Mouse (Mus musculus) lung, embryonic 15.5 days (tissue): ENCODE data around the gene Sh3bgrl. TPM values are rescaled to one million over a fixed set of nuclear protein-coding genes. Genes with fewer than 3 reads are reported as not detected.

Experiments used
- ATAC-seq: fragments of 200-750 bp; cut with Nextera tagmentation; 2 replicates; pipeline ENCODE4 v1.8.0; 2017; ENCODE audit warnings: moderate number of reproducible peaks, borderline replicate concordance; ENCODE audit not compliant: low FRiP score, low TSS enrichment; ENCODE audit errors: extremely low read depth
- H3K27ac ChIP-seq: fragments of 300-500 bp; sonication (generic); 2 replicates; pipeline ENCODE4 v1.5.1; 2015; ENCODE audit warnings: moderate library complexity, mild to moderate bottlenecking, inconsistent platforms
- H3K27me3 ChIP-seq: fragments of 300-500 bp; sonication (generic); 2 replicates; pipeline ENCODE4 v1.6.1; 2015; ENCODE audit warnings: inconsistent platforms
- H3K36me3 ChIP-seq: fragments of 300-500 bp; sonication (generic); 2 replicates; pipeline ENCODE4 v1.6.1; 2015; ENCODE audit warnings: inconsistent platforms
- H3K4me1 ChIP-seq: fragments of 300-500 bp; sonication (generic); 2 replicates; pipeline ENCODE4 v1.6.1; 2015; ENCODE audit warnings: inconsistent platforms
- H3K4me2 ChIP-seq: fragments of 300-500 bp; sonication (generic); 2 replicates; pipeline ENCODE4 v1.6.1; 2015; ENCODE audit warnings: inconsistent platforms, mild to moderate bottlenecking, moderate library complexity
- H3K4me3 ChIP-seq: fragments of 300-500 bp; sonication (generic); 2 replicates; pipeline ENCODE4 v1.5.1; 2015; ENCODE audit warnings: mild to moderate bottlenecking, inconsistent platforms
- H3K9ac ChIP-seq: fragments of 300-500 bp; sonication (generic); 2 replicates; pipeline ENCODE4 v1.6.1; 2015; ENCODE audit warnings: inconsistent platforms
- H3K9me3 ChIP-seq: fragments of 300-500 bp; sonication (generic); 2 replicates; pipeline ENCODE4 v1.6.1; 2016; ENCODE audit warnings: inconsistent platforms
- WGBS: fragments of 180-500 bp; shearing (Covaris S2); methylation state at CpG from one replicate; pipeline ENCODE4 v1.1.7; 2015; 5-methylcytosine and 5-hydroxymethylcytosine counted together
- polyA plus RNA-seq: library from polyadenylated mRNA; unstranded; fragments of >200 nt; fragmentation: Nextera tagmentation; extraction: Ambion mirVana; gene quantifications from 2 replicates; pipeline ENCODE4 v1.2.1, GENCODE M21; 2015

Gene Sh3bgrl
- polyA plus RNA-seq, 1 experiment from 2014 or later = 239 TPM

DNA sequence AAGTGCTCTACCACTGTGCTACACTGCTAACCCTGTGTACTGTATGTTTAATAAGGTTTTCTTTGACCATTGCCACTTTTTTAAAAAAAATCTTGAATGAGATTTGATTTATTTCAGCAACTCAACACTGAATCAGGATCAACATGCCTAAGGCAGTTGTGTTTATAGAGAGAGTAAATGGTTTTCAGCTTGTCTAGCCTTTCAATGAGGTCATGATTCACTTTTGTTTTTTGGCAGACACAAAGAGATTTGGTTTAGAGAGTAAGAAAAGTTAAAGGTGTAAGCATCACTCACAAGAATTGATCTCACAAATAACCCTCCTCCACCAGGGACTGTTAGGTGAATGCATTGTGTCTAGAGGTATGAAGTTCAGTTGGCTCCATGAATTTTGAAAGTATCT, 41.1 kb downstream of the Sh3bgrl start:
- H3K9me3 ChIP-seq = no peaks in the 10 kb centered on the region
- no peak overlapping the region for H3K9ac ChIP-seq

DNA sequence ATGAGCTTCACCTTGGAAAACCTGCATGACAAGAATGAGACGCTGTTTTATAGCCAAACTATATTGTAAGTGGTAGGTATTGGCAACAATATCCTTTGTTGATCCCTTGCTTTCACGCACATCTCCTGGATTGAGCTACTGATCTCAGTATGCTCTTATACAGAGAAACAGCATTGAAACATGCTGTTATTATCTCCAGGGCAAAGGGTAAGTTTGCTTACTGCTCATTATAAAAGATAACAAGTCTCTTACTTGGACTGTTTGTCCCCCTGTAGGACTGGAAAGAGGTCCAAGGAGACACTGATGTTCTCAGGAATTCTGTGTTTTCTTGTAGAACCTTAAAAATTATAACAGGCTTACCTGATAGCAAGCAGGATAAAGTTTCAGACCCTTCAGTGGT, 41.7 kb downstream of the Sh3bgrl start:
- H3K4me3 ChIP-seq = no peak overlapping the region
- no peak overlapping the region for H3K4me2 ChIP-seq
- 57% methylated on average over 2 of the region's 2 CpGs for WGBS
- H3K4me1 ChIP-seq = peaks cover 8% of the 10 kb centered on the region
- no peak overlapping the region for H3K9ac ChIP-seq
- ATAC-seq = no peak
- H3K36me3 ChIP-seq = no peaks in the 10 kb centered on the region
- no peaks in the 10 kb centered on the region for H3K9me3 ChIP-seq
- no peaks in the 10 kb centered on the region for H3K27me3 ChIP-seq
- H3K27ac ChIP-seq = 0 out of 2 replicates have a peak overlapping the region, but pooled peaks have one; percentile 4

More for the DNA sequence above, 41.1 kb downstream of the Sh3bgrl start:
- no peaks in the 10 kb centered on the region for H3K36me3 ChIP-seq
- no peak overlapping the region for H3K4me2 ChIP-seq
- peaks cover 8% of the 10 kb centered on the region; the same call in 1 of the 2 replicates for H3K4me1 ChIP-seq
- H3K27ac ChIP-seq = 0 out of 2 replicates have a peak overlapping the region, but pooled peaks have one; percentile 4
- ATAC-seq = no peak
- H3K4me3 ChIP-seq = no peak overlapping the region
- H3K27me3 ChIP-seq = no peaks in the 10 kb centered on the region

DNA sequence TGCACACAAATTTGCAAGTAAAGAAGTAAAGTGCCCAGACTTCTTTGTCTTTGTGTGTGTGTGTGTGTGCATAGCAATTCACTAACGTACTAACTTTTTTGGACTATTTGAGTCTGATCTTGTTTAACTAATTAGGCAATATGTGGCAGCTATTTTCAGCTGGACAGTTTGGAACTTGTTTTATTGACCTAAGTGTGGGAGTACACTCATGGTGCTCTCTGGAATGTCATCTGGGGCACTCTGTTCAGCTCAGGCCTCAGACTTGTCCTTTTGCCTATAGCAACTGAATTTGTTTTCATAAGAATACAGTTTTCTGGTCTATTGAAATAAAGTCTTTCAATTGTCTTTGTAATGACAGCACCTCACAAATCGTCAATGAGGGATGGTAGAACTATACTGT, 42.1 kb downstream of the Sh3bgrl start:
- no peaks in the 10 kb centered on the region for H3K9me3 ChIP-seq
- H3K36me3 ChIP-seq = no peaks in the 10 kb centered on the region
- H3K4me3 ChIP-seq = no peak overlapping the region
- H3K4me1 ChIP-seq = peaks cover 8% of the 10 kb centered on the region
- no peak overlapping the region for H3K9ac ChIP-seq
- H3K27ac ChIP-seq = 0 out of 2 replicates have a peak overlapping the region, but pooled peaks have one; percentile 4
- no peaks in the 10 kb centered on the region for H3K27me3 ChIP-seq
- no peak overlapping the region for H3K4me2 ChIP-seq
- 36% methylated on average over 2 of the region's 2 CpGs for WGBS
- no peak for ATAC-seq

DNA sequence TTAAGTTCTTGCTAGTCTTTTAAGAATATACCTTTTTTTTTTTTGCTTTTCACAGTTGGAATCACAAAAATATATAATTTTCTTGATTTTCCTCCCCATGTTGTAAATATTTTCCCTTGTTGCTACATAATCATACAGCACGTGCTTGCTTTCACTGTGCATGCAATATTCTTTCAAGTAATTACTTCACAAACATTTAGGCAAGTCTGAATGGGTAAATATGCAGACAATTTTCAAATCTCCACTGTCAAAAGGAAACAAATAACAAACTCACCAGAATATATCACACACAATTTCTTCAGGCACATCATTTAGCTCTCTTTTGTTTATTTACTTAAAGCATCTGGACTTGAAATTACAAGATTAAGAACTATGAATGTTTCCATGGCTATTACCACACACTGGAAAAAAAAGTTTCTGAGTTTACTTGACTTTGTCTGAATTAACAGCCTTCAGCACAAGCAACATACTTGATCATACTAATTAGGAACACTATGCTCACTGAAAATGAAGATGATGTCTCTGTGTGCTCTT, 46.2 kb downstream of the Sh3bgrl start:
- no peaks in the 10 kb centered on the region for H3K9me3 ChIP-seq
- no peaks in the 10 kb centered on the region for H3K27me3 ChIP-seq
- H3K4me1 ChIP-seq = no peaks in the 10 kb centered on the region; the same call in none of the 2 replicates
- no peak overlapping the region for H3K9ac ChIP-seq
- no peaks in the 10 kb centered on the region for H3K36me3 ChIP-seq
- H3K4me3 ChIP-seq = no peak overlapping the region
- 47% methylated on average over 1 of the region's 1 CpGs for WGBS
- ATAC-seq = peak; percentile 64; the same call in 1 of the 2 replicates
- no peak overlapping the region for H3K4me2 ChIP-seq
- peak overlapping the region; percentile 73 for H3K27ac ChIP-seq

DNA sequence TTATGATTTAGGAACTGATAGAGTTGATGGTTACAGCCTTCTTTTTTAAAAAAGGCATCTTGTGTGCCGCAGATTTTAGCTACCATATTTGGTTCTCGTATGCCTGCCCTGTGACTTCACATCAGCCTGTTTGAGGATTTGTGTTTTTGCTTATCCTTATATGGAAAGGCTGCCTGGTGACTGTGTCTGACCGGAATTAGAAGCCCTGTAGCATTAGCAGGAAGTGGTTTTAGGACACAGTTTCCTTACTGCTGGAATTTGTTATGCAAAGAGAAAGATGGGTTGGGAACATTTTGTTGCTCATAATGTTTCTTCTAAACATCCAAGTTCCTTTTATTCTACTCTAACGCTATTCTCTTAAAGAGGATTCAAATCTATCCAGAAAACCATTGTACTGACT, 47.1 kb downstream of the Sh3bgrl start:
- ATAC-seq = peak; percentile 67; the same call in 1 of the 2 replicates
- Histone ChIP-seq H3K36me3 (no peaks in the 10 kb centered on the region), H3K4me2 (no peak overlapping the region), H3K4me1 (no peaks in the 10 kb centered on the region; the same call in 1 of the 2 replicates), H3K27ac (peak overlapping the region; percentile 73), H3K27me3 (no peaks in the 10 kb centered on the region), H3K4me3 (no peak overlapping the region), H3K9me3 (no peaks in the 10 kb centered on the region), H3K9ac (no peak overlapping the region)
- 42% methylated on average over 4 of the region's 4 CpGs for WGBS

DNA sequence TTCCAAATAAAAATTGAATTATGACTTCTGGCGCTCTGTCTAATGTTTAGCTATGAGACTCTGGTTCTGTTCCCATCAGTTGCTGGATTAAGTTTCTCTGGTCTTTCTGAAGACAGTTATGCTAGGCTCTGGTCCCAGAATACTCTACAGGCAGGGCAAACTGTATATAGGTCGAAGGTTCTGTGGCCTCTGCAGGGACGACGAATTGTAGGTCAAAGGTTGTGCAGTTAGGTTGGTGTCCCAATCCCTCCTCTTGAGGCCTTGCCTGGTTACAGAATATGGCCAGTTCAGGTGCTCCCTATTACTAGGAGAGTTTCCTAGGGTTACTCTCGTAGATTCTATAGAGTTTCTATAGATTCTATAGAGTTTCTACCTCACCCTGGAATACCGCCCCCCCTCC, 50.6 kb downstream of the Sh3bgrl start:
- ATAC-seq = no peak
- Histone ChIP-seq H3K4me1 (no peaks in the 10 kb centered on the region; the same call in 1 of the 2 replicates), H3K9me3 (no peaks in the 10 kb centered on the region), H3K4me2 (no peak overlapping the region), H3K27ac (no peak overlapping the region), H3K4me3 (no peak overlapping the region), H3K9ac (no peak overlapping the region), H3K27me3 (no peaks in the 10 kb centered on the region), H3K36me3 (no peaks in the 10 kb centered on the region)
- 80% methylated on average over 6 of the region's 6 CpGs for WGBS

DNA sequence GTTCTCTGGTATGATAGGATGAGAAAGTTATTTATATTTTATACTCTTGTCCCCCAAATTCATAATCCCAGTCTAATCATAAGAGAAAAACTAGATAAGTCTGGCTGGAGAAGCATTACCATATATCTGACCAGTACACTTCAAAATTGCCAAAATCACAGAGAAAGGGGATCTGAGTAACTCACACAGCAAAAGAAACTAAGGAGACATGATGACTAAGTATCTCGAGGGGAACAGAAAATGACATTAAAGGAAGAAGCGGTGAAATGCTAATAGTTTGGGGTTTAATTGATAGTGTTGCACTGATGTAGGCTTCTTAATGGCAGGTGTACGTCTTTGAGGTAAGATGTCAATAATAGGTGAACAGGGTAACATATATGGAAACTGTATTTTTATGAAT, 51.9 kb downstream of the Sh3bgrl start:
- no peaks in the 10 kb centered on the region for H3K36me3 ChIP-seq

DNA sequence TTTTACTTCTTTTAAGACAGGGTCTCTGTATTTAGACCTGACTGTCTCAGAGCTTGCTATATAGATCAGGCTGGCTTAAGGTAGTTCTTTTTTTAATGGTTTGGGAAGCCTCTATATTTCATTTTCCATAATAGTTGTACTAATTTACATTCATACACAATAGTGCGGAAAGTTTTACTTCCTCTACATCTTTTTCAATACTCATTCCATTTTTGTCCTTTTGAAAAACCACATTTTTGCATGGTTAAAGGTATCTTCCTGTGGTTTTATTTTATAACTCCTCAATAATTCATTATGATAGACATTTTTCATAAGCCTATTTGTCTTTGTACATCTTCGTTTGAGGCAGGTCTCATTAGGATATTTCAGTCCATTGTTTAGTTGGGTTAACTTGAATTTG, 56.1 kb downstream of the Sh3bgrl start:
- Histone ChIP-seq H3K9me3 (no peaks in the 10 kb centered on the region), H3K4me2 (no peak overlapping the region), H3K4me3 (no peak overlapping the region), H3K27me3 (no peaks in the 10 kb centered on the region), H3K9ac (no peak overlapping the region), H3K4me1 (no peaks in the 10 kb centered on the region), H3K27ac (no peak overlapping the region), H3K36me3 (no peaks in the 10 kb centered on the region)
- 84% methylated on average over 2 of the region's 2 CpGs for WGBS
- ATAC-seq = no peak

More for the DNA sequence above, 51.9 kb downstream of the Sh3bgrl start:
- H3K27ac ChIP-seq = no peak overlapping the region
- WGBS = 89% methylated on average over 3 of the region's 3 CpGs
- no peaks in the 10 kb centered on the region for H3K27me3 ChIP-seq
- H3K4me3 ChIP-seq = no peak overlapping the region
- H3K4me1 ChIP-seq = no peaks in the 10 kb centered on the region; the same call in 1 of the 2 replicates
- no peaks in the 10 kb centered on the region for H3K9me3 ChIP-seq
- no peak overlapping the region for H3K4me2 ChIP-seq
- H3K9ac ChIP-seq = no peak overlapping the region
- ATAC-seq = no peak

DNA sequence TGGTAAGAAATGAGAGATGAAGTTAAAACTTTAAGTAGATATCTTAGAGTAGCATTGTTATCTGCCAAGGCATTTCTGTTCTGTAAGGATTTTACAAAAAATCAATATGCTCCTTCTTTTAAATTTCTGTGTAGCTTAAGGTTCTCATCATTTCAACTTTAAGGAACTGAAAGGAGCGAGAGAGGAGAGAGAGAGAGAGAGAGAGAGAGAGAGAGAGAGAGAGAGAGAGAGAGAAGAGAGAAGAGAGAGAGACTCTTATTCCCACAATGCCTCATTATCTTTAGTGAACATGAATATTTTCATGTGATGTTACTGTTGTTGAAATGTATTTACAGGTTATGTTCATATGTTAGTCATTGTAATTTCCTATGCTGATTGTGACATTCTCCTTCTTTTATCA, 65.2 kb downstream of the Sh3bgrl start:
- no peak for ATAC-seq
- Histone ChIP-seq H3K9ac (no peak overlapping the region), H3K4me2 (no peak overlapping the region), H3K4me1 (no peaks in the 10 kb centered on the region), H3K27ac (no peak overlapping the region), H3K36me3 (no peaks in the 10 kb centered on the region), H3K9me3 (no peaks in the 10 kb centered on the region), H3K4me3 (no peak overlapping the region), H3K27me3 (no peaks in the 10 kb centered on the region)
- WGBS = 65% methylated on average over 1 of the region's 1 CpGs

DNA sequence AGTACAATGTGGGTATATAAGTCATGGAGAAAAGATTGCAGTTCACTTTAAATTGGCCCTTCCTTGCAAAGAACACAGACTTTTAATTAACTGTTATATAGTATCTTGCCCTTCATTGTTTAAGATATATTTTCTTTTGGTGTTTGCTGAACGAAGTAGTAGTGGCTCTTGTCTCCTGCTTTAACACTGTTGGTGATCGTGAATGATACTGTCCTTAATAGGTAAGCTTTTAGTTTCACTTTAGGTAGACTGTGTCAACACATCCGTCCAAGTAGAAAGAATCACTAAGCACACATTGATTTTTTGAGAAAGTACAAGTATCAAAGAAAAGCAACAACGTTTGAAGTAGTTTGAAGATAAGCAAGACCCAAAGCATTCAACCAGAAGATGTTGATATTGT, 65.7 kb downstream of the Sh3bgrl start:
- no peak overlapping the region for H3K4me3 ChIP-seq
- H3K4me2 ChIP-seq = no peak overlapping the region
- H3K27ac ChIP-seq = no peak overlapping the region
- H3K4me1 ChIP-seq = no peaks in the 10 kb centered on the region
- H3K36me3 ChIP-seq = no peaks in the 10 kb centered on the region
- ATAC-seq = no peak
- H3K9ac ChIP-seq = no peak overlapping the region
- no peaks in the 10 kb centered on the region for H3K27me3 ChIP-seq
- no peaks in the 10 kb centered on the region for H3K9me3 ChIP-seq
- WGBS = 57% methylated on average over 4 of the region's 4 CpGs

DNA sequence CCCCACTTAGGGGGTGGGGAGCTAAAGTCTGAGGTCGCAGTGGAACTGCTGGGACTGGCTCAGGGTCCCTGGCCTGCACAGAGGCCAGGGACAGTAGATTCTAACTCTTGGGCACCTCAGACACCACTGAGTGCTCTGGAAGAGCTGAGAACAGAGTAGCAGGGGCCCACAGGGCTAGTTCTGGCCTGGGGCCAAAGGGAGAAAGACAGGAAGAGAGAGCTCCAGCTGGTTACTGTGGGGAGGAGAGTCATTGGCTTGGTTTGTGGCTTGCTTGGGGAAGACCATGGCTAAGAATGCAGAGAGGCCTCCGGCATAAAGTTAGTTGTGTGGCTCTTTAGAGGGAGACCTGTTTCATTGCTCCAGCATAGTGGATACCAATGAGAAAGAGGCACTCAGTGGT, 79.9 kb downstream of the Sh3bgrl start:
- no peak overlapping the region for H3K4me3 ChIP-seq
- peaks cover 4% of the 10 kb centered on the region; the same call in 1 of the 2 replicates for H3K4me1 ChIP-seq
- H3K36me3 ChIP-seq = no peaks in the 10 kb centered on the region
- no peaks in the 10 kb centered on the region for H3K27me3 ChIP-seq
- WGBS = 51% methylated on average over 2 of the region's 2 CpGs
- H3K9me3 ChIP-seq = no peaks in the 10 kb centered on the region
- no peak overlapping the region for H3K4me2 ChIP-seq
- H3K27ac ChIP-seq = 0 out of 2 replicates have a peak overlapping the region, but pooled peaks have one; percentile 10
- no peak overlapping the region for H3K9ac ChIP-seq
- peak; percentile 46; the same call in 1 of the 2 replicates for ATAC-seq

DNA sequence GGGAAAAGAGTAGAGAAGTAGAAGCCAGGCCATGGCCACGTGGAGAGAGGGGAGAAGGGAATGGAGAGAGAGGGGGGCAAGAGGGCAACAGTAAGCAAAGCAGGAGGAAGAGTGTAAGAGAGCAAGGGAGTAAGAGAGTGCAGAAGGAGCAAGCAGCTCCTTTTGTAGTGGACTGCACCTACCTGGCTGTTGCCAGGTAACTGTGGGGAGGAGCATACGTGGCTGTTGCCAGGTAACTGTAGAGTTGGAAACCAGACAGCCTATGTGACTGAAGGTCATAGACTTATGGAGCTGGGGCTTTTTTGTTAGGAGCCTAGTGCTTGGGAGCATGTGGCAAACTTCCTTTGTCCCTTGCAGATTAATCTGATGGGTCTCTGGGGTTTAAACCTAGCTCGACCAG, 80.3 kb downstream of the Sh3bgrl start:
- 27% methylated on average over 3 of the region's 3 CpGs for WGBS
- H3K27me3 ChIP-seq = no peaks in the 10 kb centered on the region
- no peaks in the 10 kb centered on the region for H3K9me3 ChIP-seq
- H3K27ac ChIP-seq = 0 out of 2 replicates have a peak overlapping the region, but pooled peaks have one; percentile 10
- H3K4me1 ChIP-seq = peaks cover 4% of the 10 kb centered on the region; the same call in 1 of the 2 replicates
- H3K9ac ChIP-seq = no peak overlapping the region
- no peak overlapping the region for H3K4me3 ChIP-seq
- no peaks in the 10 kb centered on the region for H3K36me3 ChIP-seq
- peak; percentile 49; the same call in 1 of the 2 replicates for ATAC-seq
- H3K4me2 ChIP-seq = no peak overlapping the region
